Mouse (Mus musculus) forebrain, embryonic 15.5 days (tissue): ENCODE measurements around the gene Slc6a12. TPM values are rescaled to one million over a fixed set of nuclear protein-coding genes. Genes with fewer than 3 reads are reported as not detected.

Source experiments
- ATAC-seq: fragments of 200-750 bp; cut with Nextera tagmentation; replicated peaks from 2 replicates; pipeline ENCODE4 v1.8.0; 2017; ENCODE audit warnings: mild to moderate bottlenecking, moderate TSS enrichment, moderate library complexity
- H3K27ac ChIP-seq: fragments of 300-500 bp; sonication (generic); replicated peaks from 2 replicates; pipeline ENCODE4 v1.5.1; 2015; ENCODE audit warnings: mild to moderate bottlenecking, inconsistent platforms
- H3K27me3 ChIP-seq: fragments of 300-500 bp; sonication (generic); 2 replicates; pipeline ENCODE4 v1.6.1; 2015; ENCODE audit warnings: inconsistent platforms
- H3K36me3 ChIP-seq: fragments of 300-500 bp; sonication (generic); 2 replicates; pipeline ENCODE4 v1.6.1; 2015; ENCODE audit warnings: mild to moderate bottlenecking, inconsistent platforms
- H3K4me1 ChIP-seq: fragments of 300-500 bp; sonication (generic); 2 replicates; pipeline ENCODE4 v1.6.1; 2015; ENCODE audit warnings: inconsistent platforms
- H3K4me2 ChIP-seq: fragments of 300-500 bp; sonication (generic); replicated peaks from 2 replicates; pipeline ENCODE4 v1.6.1; 2015; ENCODE audit warnings: mild to moderate bottlenecking, inconsistent platforms
- H3K4me3 ChIP-seq: fragments of 300-500 bp; sonication (generic); 2 replicates; pipeline ENCODE4 v1.5.1; 2015; ENCODE audit warnings: mild to moderate bottlenecking, inconsistent platforms
- H3K9ac ChIP-seq: fragments of 300-500 bp; sonication (generic); replicated peaks from 2 replicates; pipeline ENCODE4 v1.6.1; 2015; ENCODE audit warnings: mild to moderate bottlenecking, inconsistent platforms
- H3K9me3 ChIP-seq: fragments of 300-500 bp; sonication (generic); 2 replicates; pipeline ENCODE4 v1.6.1; 2016; ENCODE audit warnings: inconsistent platforms
- WGBS: fragments of 180-500 bp; shearing (Covaris S2); methylation state at CpG from one replicate; pipeline ENCODE4 v1.1.7; 2015; ENCODE audit warnings: mixed read lengths; 5-methylcytosine and 5-hydroxymethylcytosine counted together
- polyA plus RNA-seq: library from polyadenylated mRNA; unstranded; fragments of >200 nt; fragmentation: Nextera tagmentation; extraction: Ambion mirVana; gene quantifications from 2 replicates; pipeline ENCODE4 v1.2.1, GENCODE M21; 2015

Slc6a12 gene
- polyA plus RNA-seq, result 0.47 and 0.49 TPM in 2 replicates

- 85% methylated on average over 15 of the region's 15 CpGs for WGBS
- Histone ChIP-seq H3K27ac (no peak within 1 kb of the TSS), H3K4me2 (no peak within 1 kb of the TSS), H3K9ac (no peak within 1 kb of the TSS), H3K4me3 (no peak within 1 kb of the TSS), H3K36me3 (no peaks in the 10 kb centered on the region), H3K9me3 (no peaks in the 10 kb centered on the region), H3K27me3 (0 out of 2 replicates have a peak, but pooled peaks cover 4% of the 10 kb centered on the region), H3K4me1 (no peaks in the 10 kb centered on the region)
- ATAC-seq, result no peak
Observed at GRCm38 (mm10) chr6:121343026-121343770, at the start of gene Slc6a12. Gene Slc6a12, plus strand, starts transcription at chr6:121343076.

GRCm38 (mm10) chr6:121299317-121299716 lies 43.6 kb upstream of the Slc6a12 start:
- Histone ChIP-seq H3K4me1 (no peaks in the 10 kb centered on the region), H3K36me3 (no peaks in the 10 kb centered on the region), H3K9ac (no peak overlapping the region), H3K4me3 (no peak overlapping the region), H3K27me3 (no peaks in the 10 kb centered on the region), H3K9me3 (no peaks in the 10 kb centered on the region), H3K4me2 (no peak overlapping the region), H3K27ac (no peak overlapping the region)
- ATAC-seq, result no peak
- 49% methylated on average over 7 of the region's 7 CpGs for WGBS

- WGBS, result 8% methylated on average over 11 of the region's 11 CpGs
- no peak for ATAC-seq
- Histone ChIP-seq H3K36me3 (no peaks in the 10 kb centered on the region), H3K4me1 (no peaks in the 10 kb centered on the region), H3K4me2 (no peak within 1 kb of the TSS), H3K9me3 (no peaks in the 10 kb centered on the region), H3K4me3 (no peak within 1 kb of the TSS), H3K27me3 (no peaks in the 10 kb centered on the region), H3K9ac (no peak within 1 kb of the TSS), H3K27ac (no peak within 1 kb of the TSS)
Observed at GRCm38 (mm10) chr6:121299954-121300353, 42.9 kb upstream of the Slc6a12 start, which contains the start of gene Slc6a13. Gene Slc6a13, plus strand, starts transcription at chr6:121300227.

- Histone ChIP-seq H3K9ac (no peak overlapping the region), H3K4me3 (no peak overlapping the region), H3K9me3 (no peaks in the 10 kb centered on the region), H3K27me3 (no peaks in the 10 kb centered on the region), H3K36me3 (no peaks in the 10 kb centered on the region), H3K4me1 (no peaks in the 10 kb centered on the region), H3K27ac (no peak overlapping the region), H3K4me2 (no peak overlapping the region)
- ATAC-seq, result no peak
- WGBS, result 69% methylated on average over 9 of the region's 9 CpGs
Observed at GRCm38 (mm10) chr6:121300504-121300903, 42.4 kb upstream of the Slc6a12 start.

- Histone ChIP-seq H3K4me3 (no peak overlapping the region), H3K9ac (no peak overlapping the region), H3K27me3 (no peaks in the 10 kb centered on the region), H3K4me2 (no peak overlapping the region), H3K9me3 (no peaks in the 10 kb centered on the region), H3K36me3 (no peaks in the 10 kb centered on the region), H3K4me1 (no peaks in the 10 kb centered on the region), H3K27ac (no peak overlapping the region)
- 73% methylated on average over 10 of the region's 10 CpGs for WGBS
- no peak for ATAC-seq
Observed at GRCm38 (mm10) chr6:121303466-121304220, 39.2 kb upstream of the Slc6a12 start.

GRCm38 (mm10) chr6:121304630-121305029 lies 38.2 kb upstream of the Slc6a12 start:
- no peaks in the 10 kb centered on the region for H3K36me3 ChIP-seq
- ATAC-seq, result no peak
- no peak overlapping the region for H3K27ac ChIP-seq
- WGBS, result 82% methylated on average over 9 of the region's 9 CpGs
- no peaks in the 10 kb centered on the region for H3K9me3 ChIP-seq
- H3K4me1 ChIP-seq, result no peaks in the 10 kb centered on the region
- no peak overlapping the region for H3K4me3 ChIP-seq
- H3K27me3 ChIP-seq, result no peaks in the 10 kb centered on the region
- no peak overlapping the region for H3K4me2 ChIP-seq
- H3K9ac ChIP-seq, result no peak overlapping the region

GRCm38 (mm10) chr6:121305571-121305970 lies 37.3 kb upstream of the Slc6a12 start:
- H3K4me1 ChIP-seq, result no peaks in the 10 kb centered on the region
- WGBS, result 94% methylated on average over 3 of the region's 3 CpGs
- H3K4me2 ChIP-seq, result no peak overlapping the region
- ATAC-seq, result no peak
- H3K4me3 ChIP-seq, result no peak overlapping the region
- no peaks in the 10 kb centered on the region for H3K36me3 ChIP-seq
- no peaks in the 10 kb centered on the region for H3K9me3 ChIP-seq
- H3K9ac ChIP-seq, result no peak overlapping the region
- no peaks in the 10 kb centered on the region for H3K27me3 ChIP-seq
- H3K27ac ChIP-seq, result no peak overlapping the region

- ATAC-seq, result no peak
- WGBS, result 87% methylated on average over 6 of the region's 6 CpGs
- Histone ChIP-seq H3K4me3 (no peak overlapping the region), H3K9me3 (no peaks in the 10 kb centered on the region), H3K4me1 (no peaks in the 10 kb centered on the region), H3K36me3 (no peaks in the 10 kb centered on the region), H3K9ac (no peak overlapping the region), H3K4me2 (no peak overlapping the region), H3K27ac (no peak overlapping the region), H3K27me3 (no peaks in the 10 kb centered on the region)
Observed at GRCm38 (mm10) chr6:121310984-121311383, 31.9 kb upstream of the Slc6a12 start.

GRCm38 (mm10) chr6:121319099-121319498 lies 23.8 kb upstream of the Slc6a12 start:
- H3K27me3 ChIP-seq, result no peaks in the 10 kb centered on the region
- no peak overlapping the region for H3K4me3 ChIP-seq
- no peak overlapping the region for H3K9ac ChIP-seq
- no peak overlapping the region for H3K27ac ChIP-seq
- no peaks in the 10 kb centered on the region for H3K9me3 ChIP-seq
- 70% methylated on average over 6 of the region's 6 CpGs for WGBS
- no peaks in the 10 kb centered on the region for H3K4me1 ChIP-seq
- H3K36me3 ChIP-seq, result no peaks in the 10 kb centered on the region
- no peak for ATAC-seq
- H3K4me2 ChIP-seq, result no peak overlapping the region

- ATAC-seq, result no peak
- H3K9ac ChIP-seq, result no peak overlapping the region
- peaks cover 3% of the 10 kb centered on the region for H3K4me1 ChIP-seq
- H3K9me3 ChIP-seq, result no peaks in the 10 kb centered on the region
- H3K4me2 ChIP-seq, result no peak overlapping the region
- WGBS, result 83% methylated on average over 9 of the region's 9 CpGs
- no peaks in the 10 kb centered on the region for H3K27me3 ChIP-seq
- H3K27ac ChIP-seq, result no peak overlapping the region
- no peak overlapping the region for H3K4me3 ChIP-seq
- no peaks in the 10 kb centered on the region for H3K36me3 ChIP-seq
Observed at GRCm38 (mm10) chr6:121322381-121323110, 20.3 kb upstream of the Slc6a12 start.

- no peak overlapping the region for H3K27ac ChIP-seq
- ATAC-seq, result peak; percentile 42; the same call in 1 of the 2 replicates
- H3K9ac ChIP-seq, result no peak overlapping the region
- no peaks in the 10 kb centered on the region for H3K27me3 ChIP-seq
- no peak overlapping the region for H3K4me2 ChIP-seq
- no peak overlapping the region for H3K4me3 ChIP-seq
- WGBS, result 69% methylated on average over 3 of the region's 3 CpGs
- peaks cover 23% of the 10 kb centered on the region for H3K4me1 ChIP-seq
- H3K9me3 ChIP-seq, result no peaks in the 10 kb centered on the region
- no peaks in the 10 kb centered on the region for H3K36me3 ChIP-seq
Observed at GRCm38 (mm10) chr6:121325298-121325697, 17.6 kb upstream of the Slc6a12 start.

GRCm38 (mm10) chr6:121325740-121326139 lies 17.1 kb upstream of the Slc6a12 start:
- Histone ChIP-seq H3K4me3 (no peak overlapping the region), H3K9ac (no peak overlapping the region), H3K36me3 (no peaks in the 10 kb centered on the region), H3K27me3 (no peaks in the 10 kb centered on the region), H3K9me3 (no peaks in the 10 kb centered on the region), H3K27ac (no peak overlapping the region), H3K4me2 (no peak overlapping the region), H3K4me1 (peaks cover 23% of the 10 kb centered on the region)
- WGBS, result 80% methylated on average over 9 of the region's 9 CpGs
- ATAC-seq, result no peak
